Comparison of ENCODE assay signal across 7 mouse cellular contexts in the genomic region with DNA sequence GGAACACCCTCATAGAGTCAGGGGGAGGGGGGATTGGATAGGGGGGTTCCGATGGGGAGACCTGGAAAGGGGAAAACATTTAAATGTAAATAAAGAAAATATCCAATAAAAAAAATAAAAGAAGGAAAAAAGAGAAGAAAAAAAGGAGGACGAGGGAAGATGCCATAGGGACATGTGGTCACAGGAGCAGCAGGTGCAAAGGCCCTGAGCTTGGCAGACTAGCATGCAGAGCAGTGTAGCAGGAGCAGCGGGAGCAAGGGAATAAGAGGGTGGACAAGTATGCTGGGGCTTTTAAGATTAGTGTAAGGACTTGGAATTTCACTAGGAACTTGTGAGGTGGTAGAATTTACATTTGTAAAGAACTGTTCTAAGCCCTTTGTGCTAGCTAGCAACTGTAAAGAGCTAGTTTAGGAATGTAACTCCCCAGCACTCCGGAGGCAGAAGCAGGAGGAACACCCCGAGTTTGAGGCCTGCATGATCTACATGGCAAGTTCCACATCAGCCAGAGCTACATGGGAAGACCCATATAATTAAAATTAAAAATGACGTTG. TPM values are rescaled to one million over a fixed set of nuclear protein-coding genes. Genes with fewer than 3 reads are reported as not detected.
DNase-seq lines count a peak whose midpoint lies in the region; ATAC-seq and TF ChIP-seq lines count a peak whose summit lies in the region.

No protein-coding gene starts in this region.

- DNase-seq in neural tube, embryonic 11.5 days (ENCODE audit: low spot score) = no peak
- no peak for DNase-seq in neural tube, embryonic 10.5 days (ENCODE audit: extremely low spot score, low spot score)
- no peak for DNase-seq in limb, embryonic 14.5 days (ENCODE audit: low spot score)
- no peak for DNase-seq in layer of hippocampus, adult 2 months (ENCODE audit: low spot score in 2 of 2)
- no peak for DNase-seq in right cerebral cortex, postnatal 14 days

- no peak overlapping the region for H3K9ac ChIP-seq in neural tube, embryonic 11.5 days (ENCODE audit: low read length)
- no peak overlapping the region for H3K9ac ChIP-seq in forebrain, embryonic 13.5 days
- H3K9ac ChIP-seq in limb, embryonic 14.5 days (ENCODE audit: low read depth, low read length, severe bottlenecking) = no peak overlapping the region
- H3K9ac ChIP-seq in stomach, embryonic 16.5 days (ENCODE audit: low read length) = no peak overlapping the region; the same call in 1 of the 2 replicates

- no peak for TF ChIP-seq CTCF in layer of hippocampus, adult 2 months (conservative IDR thresholded peaks at IDR 0.05)

- H3K27ac ChIP-seq in neural tube, embryonic 11.5 days (ENCODE audit: low read depth, low read length) = no peak overlapping the region
- H3K27ac ChIP-seq in forebrain, embryonic 13.5 days = no peak overlapping the region
- no peak overlapping the region for H3K27ac ChIP-seq in limb, embryonic 14.5 days (replicated peaks; ENCODE audit: low read depth, low read length)
- no peak overlapping the region for H3K27ac ChIP-seq in stomach, embryonic 16.5 days (ENCODE audit: low read length)
- H3K27ac ChIP-seq in layer of hippocampus, adult 2 months = no peak overlapping the region

- ATAC-seq in neural tube, embryonic 11.5 days (ENCODE audit: insufficient read depth, low FRiP score, low TSS enrichment) = no peak
- ATAC-seq in forebrain, embryonic 13.5 days = no peak
- no peak for ATAC-seq in limb, embryonic 14.5 days (ENCODE audit: low FRiP score, low read depth)
- ATAC-seq in stomach, embryonic 16.5 days (ENCODE audit: insufficient read depth, low FRiP score) = no peak

- H3K27me3 ChIP-seq in neural tube, embryonic 11.5 days (ENCODE audit: control insufficient read depth, insufficient read depth, low read length) = no peaks in the 10 kb centered on the region
- no peaks in the 10 kb centered on the region for H3K27me3 ChIP-seq in forebrain, embryonic 13.5 days
- no peaks in the 10 kb centered on the region for H3K27me3 ChIP-seq in limb, embryonic 14.5 days (ENCODE audit: control insufficient read depth, insufficient read depth, low read length)
- no peaks in the 10 kb centered on the region for H3K27me3 ChIP-seq in stomach, embryonic 16.5 days (ENCODE audit: control insufficient read depth, insufficient read depth, low read length)

- peaks cover 4% of the 10 kb centered on the region; the same call in 1 of the 2 replicates for H3K36me3 ChIP-seq in neural tube, embryonic 11.5 days (ENCODE audit: control insufficient read depth, insufficient read depth, low read length)
- peaks cover 17% of the 10 kb centered on the region for H3K36me3 ChIP-seq in forebrain, embryonic 13.5 days (ENCODE audit: poor library complexity, severe bottlenecking)
- no peaks in the 10 kb centered on the region; the same call in 1 of the 2 replicates for H3K36me3 ChIP-seq in limb, embryonic 14.5 days (ENCODE audit: control insufficient read depth, insufficient read depth, low read length)
- H3K36me3 ChIP-seq in stomach, embryonic 16.5 days (ENCODE audit: control insufficient read depth, insufficient read depth, low read length) = no peaks in the 10 kb centered on the region

- H3K4me1 ChIP-seq in neural tube, embryonic 11.5 days (ENCODE audit: control insufficient read depth, insufficient read depth, low read length) = peaks cover 4% of the 10 kb centered on the region
- H3K4me1 ChIP-seq in forebrain, embryonic 13.5 days = peaks cover 36% of the 10 kb centered on the region
- peaks cover 4% of the 10 kb centered on the region; the same call in 1 of the 2 replicates for H3K4me1 ChIP-seq in limb, embryonic 14.5 days (ENCODE audit: control insufficient read depth, insufficient read depth, low read length)
- H3K4me1 ChIP-seq in stomach, embryonic 16.5 days (ENCODE audit: control insufficient read depth, insufficient read depth, low read length) = peaks cover 13% of the 10 kb centered on the region

- H3K4me2 ChIP-seq in neural tube, embryonic 11.5 days (ENCODE audit: low read depth) = peak overlapping the region; percentile 67
- H3K4me2 ChIP-seq in forebrain, embryonic 13.5 days = peak overlapping the region; percentile 83
- peak overlapping the region; percentile 69 for H3K4me2 ChIP-seq in limb, embryonic 14.5 days (replicated peaks; ENCODE audit: low read depth, low read length, severe bottlenecking)
- peak overlapping the region; percentile 66 for H3K4me2 ChIP-seq in stomach, embryonic 16.5 days (ENCODE audit: low read depth, low read length)

- H3K4me3 ChIP-seq in neural tube, embryonic 11.5 days (ENCODE audit: low read depth, low read length) = no peak overlapping the region
- H3K4me3 ChIP-seq in forebrain, embryonic 13.5 days = peak overlapping the region; percentile 77; the same call in 1 of the 2 replicates
- H3K4me3 ChIP-seq in limb, embryonic 14.5 days (replicated peaks; ENCODE audit: low read length) = no peak overlapping the region
- H3K4me3 ChIP-seq in stomach, embryonic 16.5 days (replicated peaks; ENCODE audit: low read length) = no peak overlapping the region
- no peak overlapping the region; the same call in 1 of the 2 replicates for H3K4me3 ChIP-seq in layer of hippocampus, adult 2 months

- no peak for TF ChIP-seq POLR2A in limb, embryonic 14.5 days (IDR thresholded peaks at IDR 0.05; ENCODE audit: borderline replicate concordance, extremely low read depth, insufficient read depth, insufficient read length)

- no peaks in the 10 kb centered on the region for H3K9me3 ChIP-seq in neural tube, embryonic 11.5 days (ENCODE audit: control insufficient read depth, low read length)
- H3K9me3 ChIP-seq in forebrain, embryonic 13.5 days (replicated peaks) = no peaks in the 10 kb centered on the region
- H3K9me3 ChIP-seq in limb, embryonic 14.5 days (ENCODE audit: control insufficient read depth, low read length) = no peaks in the 10 kb centered on the region
- H3K9me3 ChIP-seq in stomach, embryonic 16.5 days (replicated peaks; ENCODE audit: control insufficient read depth, low read length) = no peaks in the 10 kb centered on the region

- WGBS in neural tube, embryonic 11.5 days = 68% methylated on average over 6 of the region's 6 CpGs
- 65% methylated on average over 6 of the region's 6 CpGs for WGBS in forebrain, embryonic 13.5 days
- WGBS in limb, embryonic 14.5 days = 70% methylated on average over 6 of the region's 6 CpGs
- WGBS in stomach, embryonic 16.5 days = 71% methylated on average over 6 of the region's 6 CpGs

RNA-seq across cellular contexts. Expression of a gene that starts 1.2 kb away (rescaled TPM):
- polyA plus RNA-seq in neural tube, embryonic 11.5 days (2014; fragmentation: Nextera tagmentation; extraction: Ambion mirVana) = 62.1 and 63.2 TPM in 2 replicates
- 71.1 and 73.2 TPM in 2 replicates for polyA plus RNA-seq in forebrain, embryonic 13.5 days (2015; fragmentation: Nextera tagmentation; extraction: Ambion mirVana)
- polyA plus RNA-seq in limb, embryonic 14.5 days (2012; rRNA removed) = 58.1 and 68.8 TPM in 2 replicates
- polyA plus RNA-seq in limb, embryonic 14.5 days (2014; fragmentation: Nextera tagmentation; extraction: Ambion mirVana) = 76.0 and 79.5 TPM in 2 replicates
- polyA plus RNA-seq in stomach, embryonic 16.5 days (2015; fragmentation: Nextera tagmentation; extraction: Ambion mirVana) = 79.3 and 90.6 TPM in 2 replicates
- total RNA-seq in layer of hippocampus, adult 2 months (2021) = 10 to 100 TPM; 84.6 to 88.1 TPM

RNA-seq across cellular contexts. Expression of a gene that starts 48.6 kb away (rescaled TPM):
- 69.4 and 73.6 TPM in 2 replicates for polyA plus RNA-seq in neural tube, embryonic 11.5 days (2014; fragmentation: Nextera tagmentation; extraction: Ambion mirVana)
- polyA plus RNA-seq in forebrain, embryonic 13.5 days (2015; fragmentation: Nextera tagmentation; extraction: Ambion mirVana) = 70.7 and 71.3 TPM in 2 replicates
- polyA plus RNA-seq in limb, embryonic 14.5 days (2012; rRNA removed) = 86.6 and 95.8 TPM in 2 replicates
- 68.0 and 73.5 TPM in 2 replicates for polyA plus RNA-seq in limb, embryonic 14.5 days (2014; fragmentation: Nextera tagmentation; extraction: Ambion mirVana)
- polyA plus RNA-seq in stomach, embryonic 16.5 days (2015; fragmentation: Nextera tagmentation; extraction: Ambion mirVana) = 75.1 and 99.6 TPM in 2 replicates
- 100 to 1,000 TPM; 296 to 316 TPM for total RNA-seq in layer of hippocampus, adult 2 months (2021)
